Mouse (Mus musculus): ENCODE measurements around the gene Cxadr. TPM values are rescaled to one million over a fixed set of nuclear protein-coding genes. Genes with fewer than 3 reads are reported as not detected.

Cxadr gene
- polyA plus RNA-seq, 1 experiment from 2014 or later = 25.8 TPM

GRCm38 (mm10) chr16:78391354-78391753 is 90.1 kb downstream of the Cxadr start:
- H3K4me3 ChIP-seq (ENCODE audit: low read length) = no peak overlapping the region
- 41% methylated on average over 2 of the region's 2 CpGs for WGBS
- no peak for ATAC-seq (replicated peaks; ENCODE audit: extremely low read depth, insufficient read depth, low FRiP score)
- peak overlapping the region; percentile 52 for H3K27ac ChIP-seq (ENCODE audit: low read length)
- H3K27me3 ChIP-seq (ENCODE audit: control insufficient read depth, insufficient read depth, low read length) = no peaks in the 10 kb centered on the region
- H3K4me1 ChIP-seq (ENCODE audit: control insufficient read depth, insufficient read depth, low read length) = no peaks in the 10 kb centered on the region
- H3K9me3 ChIP-seq (replicated peaks; ENCODE audit: control insufficient read depth, low read length) = no peaks in the 10 kb centered on the region
- no peak overlapping the region for H3K9ac ChIP-seq (ENCODE audit: low read length)
- H3K4me2 ChIP-seq (ENCODE audit: low read depth, low read length) = no peak overlapping the region
- no peaks in the 10 kb centered on the region for H3K36me3 ChIP-seq (ENCODE audit: control insufficient read depth, insufficient read depth)

GRCm38 (mm10) chr16:78398734-78399133 is 97.4 kb downstream of the Cxadr start:
- no peak overlapping the region for H3K4me3 ChIP-seq (ENCODE audit: low read length)
- H3K27me3 ChIP-seq (ENCODE audit: control insufficient read depth, insufficient read depth, low read length) = no peaks in the 10 kb centered on the region
- 85% methylated on average over 6 of the region's 6 CpGs for WGBS
- no peak overlapping the region for H3K4me2 ChIP-seq (ENCODE audit: low read depth, low read length)
- H3K9ac ChIP-seq (ENCODE audit: low read length) = no peak overlapping the region
- no peak for ATAC-seq (replicated peaks; ENCODE audit: extremely low read depth, insufficient read depth, low FRiP score)
- H3K4me1 ChIP-seq (ENCODE audit: control insufficient read depth, insufficient read depth, low read length) = peaks cover 4% of the 10 kb centered on the region; the same call in 1 of the 2 replicates
- H3K36me3 ChIP-seq (ENCODE audit: control insufficient read depth, insufficient read depth) = no peaks in the 10 kb centered on the region
- no peaks in the 10 kb centered on the region for H3K9me3 ChIP-seq (replicated peaks; ENCODE audit: control insufficient read depth, low read length)
- H3K27ac ChIP-seq (ENCODE audit: low read length) = no peak overlapping the region

- no peak overlapping the region for H3K4me2 ChIP-seq (ENCODE audit: low read depth, low read length)
- H3K4me3 ChIP-seq (ENCODE audit: low read length) = no peak overlapping the region
Measured at GRCm38 (mm10) chr16:78399423-78399822, 98.1 kb downstream of the Cxadr start.

DNA sequence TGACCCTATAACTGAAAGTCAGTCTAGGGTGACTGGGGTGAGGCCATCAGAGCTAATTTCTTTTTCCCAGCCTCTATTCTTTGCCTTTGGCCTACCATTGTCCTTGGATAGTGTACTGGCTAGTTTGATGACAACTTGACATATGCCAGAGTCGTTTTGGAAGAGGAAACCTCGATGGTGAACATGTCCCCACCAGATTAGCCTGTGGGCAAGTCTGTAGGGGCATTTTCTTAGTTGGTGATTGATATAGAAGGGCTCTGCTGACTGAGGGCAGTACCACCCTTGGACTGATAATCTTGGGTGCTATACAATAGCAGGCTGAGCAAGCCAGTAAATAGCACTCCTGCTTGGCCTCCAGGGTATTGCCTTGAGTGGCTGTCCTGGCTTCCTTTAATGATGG is 101.0 kb downstream of the Cxadr start:
- Histone ChIP-seq H3K4me1 (ENCODE audit: control insufficient read depth, insufficient read depth, low read length) (peaks cover 4% of the 10 kb centered on the region; the same call in 1 of the 2 replicates), H3K9ac (ENCODE audit: low read length) (no peak overlapping the region), H3K27me3 (ENCODE audit: control insufficient read depth, insufficient read depth, low read length) (no peaks in the 10 kb centered on the region), H3K9me3 (replicated peaks; ENCODE audit: control insufficient read depth, low read length) (no peaks in the 10 kb centered on the region), H3K4me2 (ENCODE audit: low read depth, low read length) (no peak overlapping the region), H3K27ac (ENCODE audit: low read length) (no peak overlapping the region), H3K4me3 (ENCODE audit: low read length) (no peak overlapping the region), H3K36me3 (ENCODE audit: control insufficient read depth, insufficient read depth) (no peaks in the 10 kb centered on the region)
- 16% methylated on average over 2 of the region's 2 CpGs for WGBS
- ATAC-seq (replicated peaks; ENCODE audit: extremely low read depth, insufficient read depth, low FRiP score) = peak; percentile 77

More at GRCm38 (mm10) chr16:78399423-78399822, 98.1 kb downstream of the Cxadr start:
- WGBS = 90% methylated on average over 3 of the region's 3 CpGs
- no peak for ATAC-seq (replicated peaks; ENCODE audit: extremely low read depth, insufficient read depth, low FRiP score)
- Histone ChIP-seq H3K36me3 (ENCODE audit: control insufficient read depth, insufficient read depth) (no peaks in the 10 kb centered on the region), H3K9ac (ENCODE audit: low read length) (no peak overlapping the region), H3K9me3 (replicated peaks; ENCODE audit: control insufficient read depth, low read length) (no peaks in the 10 kb centered on the region), H3K27ac (ENCODE audit: low read length) (no peak overlapping the region), H3K27me3 (ENCODE audit: control insufficient read depth, insufficient read depth, low read length) (no peaks in the 10 kb centered on the region), H3K4me1 (ENCODE audit: control insufficient read depth, insufficient read depth, low read length) (peaks cover 4% of the 10 kb centered on the region; the same call in 1 of the 2 replicates)

- no peak overlapping the region for H3K4me3 ChIP-seq (ENCODE audit: low read length)
- no peaks in the 10 kb centered on the region for H3K27me3 ChIP-seq (ENCODE audit: control insufficient read depth, insufficient read depth, low read length)
- H3K36me3 ChIP-seq (ENCODE audit: control insufficient read depth, insufficient read depth) = no peaks in the 10 kb centered on the region
- H3K4me1 ChIP-seq (ENCODE audit: control insufficient read depth, insufficient read depth, low read length) = no peaks in the 10 kb centered on the region
- no peak overlapping the region for H3K4me2 ChIP-seq (ENCODE audit: low read depth, low read length)
- no peak overlapping the region for H3K27ac ChIP-seq (ENCODE audit: low read length)
- 57% methylated on average over 2 of the region's 2 CpGs for WGBS
- no peaks in the 10 kb centered on the region for H3K9me3 ChIP-seq (replicated peaks; ENCODE audit: control insufficient read depth, low read length)
- H3K9ac ChIP-seq (ENCODE audit: low read length) = no peak overlapping the region
- ATAC-seq (replicated peaks; ENCODE audit: extremely low read depth, insufficient read depth, low FRiP score) = peak; percentile 49
Measured at GRCm38 (mm10) chr16:78406657-78407056, 105.4 kb downstream of the Cxadr start.

DNA sequence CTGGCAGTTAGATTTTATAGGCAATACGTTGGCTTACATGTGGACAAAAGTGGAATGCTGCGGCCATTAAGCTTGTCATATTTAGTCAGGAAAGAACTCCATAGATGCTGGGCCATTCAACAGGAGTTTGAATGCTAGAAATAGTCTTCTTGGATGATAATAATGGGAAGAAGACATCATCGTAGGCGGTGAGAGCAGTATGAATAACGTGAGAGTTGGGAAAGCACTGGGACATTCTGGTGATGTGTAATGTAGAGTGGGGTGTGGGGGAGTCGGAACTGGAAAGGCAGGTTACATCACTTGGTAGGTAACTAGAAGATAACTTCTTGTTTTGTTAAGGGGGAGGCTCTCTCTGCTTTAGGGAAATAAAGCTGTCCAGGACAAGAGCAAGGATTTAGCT is 106.6 kb downstream of the Cxadr start:
- Histone ChIP-seq H3K9ac (ENCODE audit: low read length) (no peak overlapping the region), H3K4me3 (ENCODE audit: low read length) (no peak overlapping the region), H3K27ac (ENCODE audit: low read length) (no peak overlapping the region), H3K27me3 (ENCODE audit: control insufficient read depth, insufficient read depth, low read length) (no peaks in the 10 kb centered on the region), H3K9me3 (replicated peaks; ENCODE audit: control insufficient read depth, low read length) (no peaks in the 10 kb centered on the region), H3K4me1 (ENCODE audit: control insufficient read depth, insufficient read depth, low read length) (no peaks in the 10 kb centered on the region), H3K4me2 (ENCODE audit: low read depth, low read length) (no peak overlapping the region), H3K36me3 (ENCODE audit: control insufficient read depth, insufficient read depth) (no peaks in the 10 kb centered on the region)
- ATAC-seq (replicated peaks; ENCODE audit: extremely low read depth, insufficient read depth, low FRiP score) = no peak
- 86% methylated on average over 6 of the region's 6 CpGs for WGBS

Other genes starting within 250 kb of the Cxadr start
- 40.2 and 50.4 TPM in 2 replicates for gene Btg3, start 75.7 kb downstream of the Cxadr start, polyA plus RNA-seq (2015; fragmentation: Nextera tagmentation; extraction: Ambion mirVana)